Mouse (Mus musculus): ENCODE results near the gene 2200002D01Rik.

DNA sequence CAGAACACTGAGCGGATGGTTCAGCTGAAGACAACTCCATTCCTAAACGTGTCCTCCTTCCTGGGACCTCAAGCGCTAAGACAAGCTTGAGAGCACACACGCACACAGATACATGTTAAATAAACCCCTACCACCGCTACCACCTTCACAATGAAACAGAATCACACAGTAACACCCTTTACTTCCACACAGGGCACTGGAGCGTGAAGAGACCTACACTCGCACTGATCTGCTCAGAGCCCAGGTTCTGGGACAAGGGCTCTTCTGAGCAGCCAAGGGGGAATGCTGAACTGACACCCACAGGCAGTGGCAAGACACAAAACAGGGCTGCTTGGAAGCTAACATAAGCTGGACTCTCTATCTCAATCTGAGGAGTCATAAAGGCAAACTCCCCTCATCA is 17.4 kb upstream of the 2200002D01Rik start:
- no peak for TF ChIP-seq CTCF (IDR thresholded peaks at IDR 0.05; ENCODE audit: low read depth, low read length)
- no peak for TF ChIP-seq POLR2A (IDR thresholded peaks at IDR 0.05; ENCODE audit: extremely low read depth, insufficient read depth, low read length)
